Mouse (Mus musculus) embryonic stem cell, embryonic (primary cell): ENCODE results near the gene Rnf213.

ENCODE experiments used
- CTCF ChIA-PET, 4 experiments: fragments of 300-600 bp in 2 of 4; fragments of 350-600 bp in 2 of 4; sonication (Branson Sonifier 250); formaldehyde crosslinking; loops; one replicate each; lab custom pipeline; 2022; ENCODE audit warnings: inconsistent platforms in 2 of 4; lab: Charles Lee
- POLR2A ChIA-PET, 4 experiments: fragments of 300-600 bp in 2 of 4; fragments of 350-600 bp in 2 of 4; sonication (Branson Sonifier 250); formaldehyde crosslinking; loops; one replicate each; lab custom pipeline; 2022; ENCODE audit warnings: antibody characterized with exemption in 4 of 4, inconsistent platforms in 1 of 4; lab: Charles Lee

The Rnf213 gene

GRCm38 (mm10) chr11:119533745-119534144 lies 140.8 kb downstream of the Rnf213 start:
- CTCF ChIA-PET: interaction anchor here in 1 of 4 experiments (1.3 kb wide), 1 partner anchor 12 kb away, joined by 3 read pairs; no protein-coding TSS in a partner anchor
- POLR2A ChIA-PET: interaction anchor here in 3 of 4 experiments (0.6 to 1.3 kb wide), 4 partner anchors 9 to 215 kb away, joined by 3 to 7 read pairs (median 4); no protein-coding TSS in a partner anchor
